Comparison of ENCODE assay signal across 12 mouse cellular contexts in the genomic region with DNA sequence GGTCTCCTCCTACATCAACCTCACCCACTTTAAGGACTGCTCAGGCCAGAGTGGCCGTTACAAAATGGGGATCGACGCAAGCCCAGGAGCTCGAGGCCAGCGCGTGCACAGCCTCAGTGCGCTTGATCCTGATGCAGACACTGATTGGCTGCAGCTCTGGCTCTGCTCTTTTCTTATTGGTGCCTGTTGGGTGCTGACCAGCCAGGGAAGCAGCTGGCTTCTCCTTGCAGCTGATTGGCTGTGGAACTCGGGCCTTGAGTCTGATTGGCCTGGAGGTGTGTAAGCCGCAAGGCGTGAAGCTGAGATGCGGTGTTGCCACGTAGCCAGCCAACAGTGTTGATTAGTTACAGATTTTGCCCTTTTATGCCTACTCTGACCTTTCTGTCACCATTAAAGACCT. TPM values are rescaled to one million over a fixed set of nuclear protein-coding genes. Genes with fewer than 3 reads are reported as not detected.
A peak's percentile ranks its signal among the peaks of the same experiment; 100 is the strongest.
DNase-seq lines count a peak whose midpoint lies in the region; ATAC-seq and TF ChIP-seq lines count a peak whose summit lies in the region.
"Had no signal": no experiment of that assay in that cellular context is flagged by ENCODE, and none has a peak within 500 bp of the region (broad histone marks: within the 10 kb centered on the region; RNA-seq: fewer than 3 reads in every experiment).

A gene (minus strand): TSS at position 124 of the 400 bp plus-strand sequence.

- no peak for DNase-seq in heart, postnatal 36 days
- DNase-seq in CH12.LX (ENCODE audit: extremely low read depth) = no peak
- DNase-seq in liver, postnatal 0 days = no peak
- no peak for DNase-seq in right cerebral cortex, postnatal 36 days (ENCODE audit: low spot score in 2 of 2)
- no peak for DNase-seq in urinary bladder, postnatal 14 days (ENCODE audit: low spot score)
- no peak for DNase-seq in layer of hippocampus, adult 9-11 months
- DNase-seq: adrenal gland, postnatal 10 days; thymus, postnatal 4 days had no signal

- 86% methylated on average over 12 of the region's 12 CpGs for WGBS in heart, embryonic 11.5 days (ENCODE audit: insufficient replicate concordance)
- 93% methylated on average over 12 of the region's 12 CpGs for WGBS in forebrain, embryonic 15.5 days
- WGBS in liver, postnatal 0 days (ENCODE audit: insufficient replicate concordance) = 87% methylated on average over 12 of the region's 12 CpGs

- no peak for ATAC-seq in heart, embryonic 11.5 days (replicated peaks; ENCODE audit: insufficient number of reproducible peaks, low FRiP score, low TSS enrichment)
- ATAC-seq in forebrain, embryonic 15.5 days (replicated peaks) = no peak
- no peak for ATAC-seq in liver, postnatal 0 days

- H3K9ac ChIP-seq in heart, embryonic 11.5 days (ENCODE audit: low read depth, low read length) = no peak within 1 kb of the TSS
- H3K9ac ChIP-seq in CH12.LX (ENCODE audit: insufficient read depth, low read depth) = no peak within 1 kb of the TSS
- no peak within 1 kb of the TSS for H3K9ac ChIP-seq in forebrain, embryonic 15.5 days (replicated peaks)
- H3K9ac ChIP-seq in liver, postnatal 0 days (replicated peaks) = 0 out of 2 replicates have a peak within 1 kb of the TSS, but pooled peaks have one; percentile 41

- no peak for TF ChIP-seq RAD21 in CH12.LX (IDR thresholded peaks at IDR 0.05; ENCODE audit: low read depth, low read length)

- no peak for TF ChIP-seq CTCF in CH12.LX (conservative IDR thresholded peaks at IDR 0.05 in 1 of 2, IDR thresholded peaks at IDR 0.05 in 1 of 2; ENCODE audit: low read depth in 2 of 2, low read length in 2 of 2)
- TF ChIP-seq CTCF in liver, postnatal 0 days (IDR thresholded peaks at IDR 0.05; ENCODE audit: low read depth) = no peak

- H3K79me2 ChIP-seq in CH12.LX (replicated peaks; ENCODE audit: control insufficient read depth, extremely low read depth, insufficient read depth, poor library complexity, severe bottlenecking) = peaks cover 2% of the 10 kb centered on the region

- dilution Hi-C loops in CH12.LX (cut with MboI; ENCODE audit: extremely low pct_ligation_motif_present, extremely low pct_unique_long_range_greater_than_20kb, low sequenced_read_pairs) = no loop called here

- H3K36me3 ChIP-seq in heart, embryonic 11.5 days (ENCODE audit: control insufficient read depth, insufficient read depth, low read length) = no peaks in the 10 kb centered on the region
- H3K36me3 ChIP-seq in CH12.LX (replicated peaks in 1 of 2; ENCODE audit: control insufficient read depth in 1 of 2, insufficient read depth in 1 of 2, low read length in 1 of 2) = peaks cover 0 to 17% of the 10 kb centered on the region in 2 experiments
- H3K36me3 ChIP-seq in forebrain, embryonic 15.5 days = no peaks in the 10 kb centered on the region
- H3K36me3 ChIP-seq in liver, postnatal 0 days (replicated peaks; ENCODE audit: insufficient read depth, low read length) = no peaks in the 10 kb centered on the region

- intact Hi-C loops in heart, postnatal 36 days (cut with DNase I) = loop anchor here (10.0 kb wide), 1 partner anchor 356 kb away; a partner anchor contains a TSS

- H3K4me2 ChIP-seq in heart, embryonic 11.5 days = peak within 1 kb of the TSS; percentile 34
- no peak within 1 kb of the TSS for H3K4me2 ChIP-seq in CH12.LX (ENCODE audit: insufficient read depth, low read depth, poor library complexity, severe bottlenecking)
- peak within 1 kb of the TSS; percentile 44 for H3K4me2 ChIP-seq in forebrain, embryonic 15.5 days (replicated peaks)
- H3K4me2 ChIP-seq in liver, postnatal 0 days (ENCODE audit: low read depth, low read length) = peak within 1 kb of the TSS; percentile 40; the same call in 1 of the 2 replicates

- H3K27me3 ChIP-seq in heart, embryonic 11.5 days (ENCODE audit: control insufficient read depth, insufficient read depth, low read length) = no peaks in the 10 kb centered on the region
- no peaks in the 10 kb centered on the region for H3K27me3 ChIP-seq in CH12.LX (replicated peaks)
- H3K27me3 ChIP-seq in forebrain, embryonic 15.5 days = no peaks in the 10 kb centered on the region
- no peaks in the 10 kb centered on the region for H3K27me3 ChIP-seq in liver, postnatal 0 days (ENCODE audit: insufficient read depth, low read length)

- no peak within 1 kb of the TSS for H3K4me3 ChIP-seq in heart, embryonic 11.5 days (ENCODE audit: low read depth, low read length)
- no peak within 1 kb of the TSS for H3K4me3 ChIP-seq in CH12.LX (replicated peaks in 1 of 3; ENCODE audit: low read depth in 2 of 3, low read length in 2 of 3, poor library complexity in 1 of 3)
- H3K4me3 ChIP-seq in forebrain, embryonic 15.5 days = peak within 1 kb of the TSS; percentile 26
- H3K4me3 ChIP-seq in liver, postnatal 0 days (ENCODE audit: low read depth, low read length) = no peak within 1 kb of the TSS

- TF ChIP-seq EP300 in CH12.LX (IDR thresholded peaks at IDR 0.05; ENCODE audit: low read length) = no peak
- TF ChIP-seq EP300 in liver, postnatal 0 days (IDR thresholded peaks at IDR 0.05; ENCODE audit: low read depth) = no peak

- H3K27ac ChIP-seq in heart, embryonic 11.5 days (ENCODE audit: low read depth, low read length) = no peak within 1 kb of the TSS
- H3K27ac ChIP-seq in CH12.LX (ENCODE audit: insufficient read depth, low read depth) = no peak within 1 kb of the TSS
- peak within 1 kb of the TSS; percentile 57 for H3K27ac ChIP-seq in forebrain, embryonic 15.5 days (replicated peaks)
- no peak within 1 kb of the TSS; the same call in 1 of the 2 replicates for H3K27ac ChIP-seq in liver, postnatal 0 days (ENCODE audit: low read depth)

- no peak for TF ChIP-seq POLR2A in CH12.LX (IDR thresholded peaks at IDR 0.05; ENCODE audit: low read depth, low read length)

- in situ Hi-C loops in CH12.LX (cut with MboI; ENCODE audit: low pct_ligation_motif_present, low pct_unique_long_range_greater_than_20kb, low sequenced_read_pairs) = no loop called here

- H3K4me1 ChIP-seq in heart, embryonic 11.5 days (ENCODE audit: control insufficient read depth, insufficient read depth, low read length) = no peaks in the 10 kb centered on the region
- peaks cover 20 to 29% of the 10 kb centered on the region in 2 experiments for H3K4me1 ChIP-seq in CH12.LX (ENCODE audit: control insufficient read depth in 1 of 2, insufficient read depth in 2 of 2)
- peaks cover 13% of the 10 kb centered on the region for H3K4me1 ChIP-seq in forebrain, embryonic 15.5 days
- H3K4me1 ChIP-seq in liver, postnatal 0 days (ENCODE audit: insufficient read depth) = peaks cover 16% of the 10 kb centered on the region

- H3K9me3 ChIP-seq in heart, embryonic 11.5 days (replicated peaks; ENCODE audit: control insufficient read depth, low read length) = no peaks in the 10 kb centered on the region
- peaks cover 3% of the 10 kb centered on the region for H3K9me3 ChIP-seq in CH12.LX (replicated peaks; ENCODE audit: low read length)
- H3K9me3 ChIP-seq in forebrain, embryonic 15.5 days = no peaks in the 10 kb centered on the region
- no peaks in the 10 kb centered on the region for H3K9me3 ChIP-seq in liver, postnatal 0 days (ENCODE audit: low read length)

TF ChIP-seq in CH12.LX, 34 proteins besides CTCF, POLR2A, EP300 and RAD21:
- TF ChIP-seq POLR2AphosphoS2 (IDR thresholded peaks at IDR 0.05; ENCODE audit: low read depth, low read length) = 0 out of 2 replicates have a peak, but pooled peaks have one; percentile 31
- TF ChIP-seq USF2 (conservative IDR thresholded peaks at IDR 0.05; ENCODE audit: low read depth, low read length) = no peak
- TF ChIP-seq MAZ (IDR thresholded peaks at IDR 0.05; ENCODE audit: low read depth, low read length) = no peak
- TF ChIP-seq CHD2 (IDR thresholded peaks at IDR 0.05; ENCODE audit: low read length) = no peak

RNA-seq across cellular contexts. Expression of the gene that starts here (rescaled TPM):
- polyA plus RNA-seq in heart, embryonic 11.5 days (2014; fragmentation: Nextera tagmentation; extraction: Ambion mirVana) = 0.14 TPM in 1 of 2 replicates, not detected in the other
- total RNA-seq in heart, postnatal 36 days (2021) = not detected
- total RNA-seq in CH12.LX (2012; rRNA removed) = 183 TPM in 2 replicates
- total RNA-seq in CH12.LX (2014; rRNA removed) = 156 and 173 TPM in 2 replicates
- polyA plus RNA-seq in CH12.LX (2012; ENCODE audit: insufficient read length, low read depth) = 171 and 178 TPM in 2 replicates
- polyA plus RNA-seq in forebrain, embryonic 15.5 days (2015; fragmentation: Nextera tagmentation; extraction: Ambion mirVana) = 0.33 and 0.50 TPM in 2 replicates
- polyA plus RNA-seq in liver, postnatal 0 days (2015; fragmentation: Nextera tagmentation; extraction: Ambion mirVana) = 0.53 and 1.2 TPM in 2 replicates
- total RNA-seq: left cerebral cortex, postnatal 36 days had no signal
- polyA plus RNA-seq: neural tube, embryonic 11.5 days had no signal

Comparison
In these comparisons a context has a peak if more than half of its experiments do, and no peak if none do; other contexts are left out.
1. RNA of the gene that starts here (total RNA-seq): 156 to 183 TPM in CH12.LX; not detected in heart, postnatal 36 days; every median in the first group is over 100 times any median in the second.
2. RNA of the gene that starts here (polyA plus RNA-seq): 171 to 178 TPM in CH12.LX; 0.53 to 1.2 TPM in liver, postnatal 0 days, 0.33 to 0.50 TPM in forebrain, embryonic 15.5 days and 0.14 TPM in heart, embryonic 11.5 days; every median in the first group is over 10 times any median in the second.